Mouse (Mus musculus) regulatory T cell (primary cell): ENCODE measurements around the gene Retnlg.
"Not testable (repeated sequence)": the region's sequence is repeated elsewhere in the genome, so short reads cannot be mapped to it uniquely, and the experiment has no call there.

Experiments
- in situ Hi-C: fragments of 300-600 bp; cut with MboI, MseI; formaldehyde crosslinking; loops from one replicate; pipeline ENCODE4 v1.15.1; 2025; ENCODE audit warnings: high pct_unique_total_duplicates

Gene Retnlg

GRCm38 (mm10) chr16:48872321-48872720 lies at the start of gene Retnlg:
Gene Retnlg (plus strand): TSS chr16:48872621.
- in situ Hi-C loops: no loop called here

GRCm38 (mm10) chr16:48826474-48826873 lies 45.9 kb upstream of the Retnlg start:
- in situ Hi-C loops: no loop called here

GRCm38 (mm10) chr16:48827625-48828024 lies 44.8 kb upstream of the Retnlg start:
- in situ Hi-C loops: no loop called here

- in situ Hi-C loops: no loop called here
Observed at GRCm38 (mm10) chr16:48829060-48829459, 43.4 kb upstream of the Retnlg start.

GRCm38 (mm10) chr16:48832055-48832454 lies 40.4 kb upstream of the Retnlg start:
- in situ Hi-C loops: no loop called here

- in situ Hi-C loops: not testable (repeated sequence)
Observed at GRCm38 (mm10) chr16:48833626-48834025, 38.8 kb upstream of the Retnlg start.

- in situ Hi-C loops: no loop called here
Observed at GRCm38 (mm10) chr16:48842266-48842665, 30.2 kb upstream of the Retnlg start, which contains the start of gene Retnla. Gene Retnla (plus strand): TSS chr16:48842551.

GRCm38 (mm10) chr16:48843671-48844386 lies 28.6 kb upstream of the Retnlg start:
- in situ Hi-C loops: no loop called here

- in situ Hi-C loops: not testable (repeated sequence)
Observed at GRCm38 (mm10) chr16:48865004-48865403, 7.4 kb upstream of the Retnlg start.

GRCm38 (mm10) chr16:48867690-48868089 lies 4.7 kb upstream of the Retnlg start:
- in situ Hi-C loops: no loop called here

GRCm38 (mm10) chr16:48868663-48869062 lies 3.8 kb upstream of the Retnlg start:
- in situ Hi-C loops: no loop called here

GRCm38 (mm10) chr16:48869671-48870070 lies 2.8 kb upstream of the Retnlg start:
- in situ Hi-C loops: no loop called here

- in situ Hi-C loops: no loop called here
Observed at GRCm38 (mm10) chr16:48871754-48872153, 667 bp upstream of the Retnlg start.

- in situ Hi-C loops: no loop called here
Observed at GRCm38 (mm10) chr16:48890733-48891132, 18.3 kb downstream of the Retnlg start.

GRCm38 (mm10) chr16:48899868-48900267 lies 27.4 kb downstream of the Retnlg start:
- in situ Hi-C loops: no loop called here

GRCm38 (mm10) chr16:48911184-48911583 lies 38.8 kb downstream of the Retnlg start:
- in situ Hi-C loops: loop anchor here (10.0 kb wide), 1 partner anchor 1056 kb away; no protein-coding TSS in a partner anchor

GRCm38 (mm10) chr16:48913206-48913605 lies 40.8 kb downstream of the Retnlg start:
- in situ Hi-C loops: loop anchor here (10.0 kb wide), 1 partner anchor 1058 kb away; no protein-coding TSS in a partner anchor

- in situ Hi-C loops: no loop called here
Observed at GRCm38 (mm10) chr16:48923724-48924123, 51.3 kb downstream of the Retnlg start.
